Comparison of ENCODE assay signal across 8 mouse cellular contexts in genomic region chr9:97490591-97491176, GRCm38 (mm10).
DNase-seq lines count a peak whose midpoint lies in the region; ATAC-seq and TF ChIP-seq lines count a peak whose summit lies in the region.

No protein-coding gene starts in this region.

- no peaks in the 10 kb centered on the region for H3K9me3 ChIP-seq in forebrain, embryonic 14.5 days (replicated peaks; ENCODE audit: control insufficient read depth, low read length)
- no peaks in the 10 kb centered on the region for H3K9me3 ChIP-seq in forebrain, embryonic 16.5 days (ENCODE audit: control insufficient read depth, low read length)
- no peaks in the 10 kb centered on the region for H3K9me3 ChIP-seq in liver, embryonic 14.5 days (ENCODE audit: control insufficient read depth, low read length)
- H3K9me3 ChIP-seq in lung, embryonic 15.5 days, result no peaks in the 10 kb centered on the region

- no peak overlapping the region for H3K9ac ChIP-seq in forebrain, embryonic 14.5 days (ENCODE audit: low read length)
- H3K9ac ChIP-seq in forebrain, embryonic 16.5 days (replicated peaks; ENCODE audit: low read depth, low read length), result no peak overlapping the region
- no peak overlapping the region for H3K9ac ChIP-seq in liver, embryonic 14.5 days (replicated peaks)
- H3K9ac ChIP-seq in lung, embryonic 15.5 days, result no peak overlapping the region

- 59% methylated on average over 2 of the region's 2 CpGs for WGBS in forebrain, embryonic 14.5 days
- 37% methylated on average over 2 of the region's 2 CpGs for WGBS in forebrain, embryonic 16.5 days
- WGBS in liver, embryonic 14.5 days (ENCODE audit: insufficient replicate concordance), result 43% methylated on average over 2 of the region's 2 CpGs
- 21% methylated on average over 2 of the region's 2 CpGs for WGBS in lung, embryonic 15.5 days

- H3K36me3 ChIP-seq in forebrain, embryonic 14.5 days (ENCODE audit: control insufficient read depth, insufficient read depth, low read length), result no peaks in the 10 kb centered on the region
- H3K36me3 ChIP-seq in forebrain, embryonic 16.5 days (ENCODE audit: control insufficient read depth, insufficient read depth), result no peaks in the 10 kb centered on the region
- H3K36me3 ChIP-seq in liver, embryonic 14.5 days (replicated peaks; ENCODE audit: control insufficient read depth, insufficient read depth, low read depth), result no peaks in the 10 kb centered on the region
- no peaks in the 10 kb centered on the region for H3K36me3 ChIP-seq in lung, embryonic 15.5 days

- H3K4me1 ChIP-seq in forebrain, embryonic 14.5 days (ENCODE audit: control insufficient read depth, insufficient read depth, low read length), result no peaks in the 10 kb centered on the region; the same call in 1 of the 2 replicates
- H3K4me1 ChIP-seq in forebrain, embryonic 16.5 days (replicated peaks; ENCODE audit: control insufficient read depth, insufficient read depth, low read length), result peaks cover 6% of the 10 kb centered on the region; the same call in 1 of the 2 replicates
- no peaks in the 10 kb centered on the region for H3K4me1 ChIP-seq in liver, embryonic 14.5 days (replicated peaks; ENCODE audit: control insufficient read depth in 2 of 2, insufficient read depth in 2 of 2, low read length in 1 of 2)
- peaks cover 15% of the 10 kb centered on the region for H3K4me1 ChIP-seq in lung, embryonic 15.5 days

- TF ChIP-seq EP300 in liver, embryonic 14.5 days (IDR thresholded peaks at IDR 0.05; ENCODE audit: low read depth), result no peak

- peak; percentile 23 for DNase-seq in forebrain, embryonic 14.5 days (ENCODE audit: low spot score)
- peak; percentile 6 to 19 (median 12) for DNase-seq in liver, embryonic 14.5 days (ENCODE audit: low read depth in 3 of 3, low spot score in 3 of 3)
- DNase-seq in liver, result no peak
- DNase-seq in adrenal gland, postnatal 36 days, result peak; percentile 65 to 70
- no peak for DNase-seq in thymus, postnatal 0 days (ENCODE audit: low spot score)
- no peak for DNase-seq in thymus, adult 18-20 months

- no peak overlapping the region for H3K4me3 ChIP-seq in forebrain, embryonic 14.5 days (ENCODE audit: low read depth, low read length)
- H3K4me3 ChIP-seq in forebrain, embryonic 16.5 days (replicated peaks; ENCODE audit: low read length), result no peak overlapping the region
- H3K4me3 ChIP-seq in liver, embryonic 14.5 days (ENCODE audit: insufficient read depth in 1 of 2, low read depth in 2 of 2, low read length in 2 of 2), result no peak overlapping the region
- no peak overlapping the region for H3K4me3 ChIP-seq in lung, embryonic 15.5 days

- no peak for ATAC-seq in forebrain, embryonic 14.5 days
- ATAC-seq in forebrain, embryonic 16.5 days, result no peak
- ATAC-seq in liver, embryonic 14.5 days (ENCODE audit: insufficient read depth), result no peak
- ATAC-seq in lung, embryonic 15.5 days (ENCODE audit: borderline replicate concordance, extremely low read depth, low FRiP score, low TSS enrichment), result peak; percentile 80; the same call in 1 of the 2 replicates

- no peak for TF ChIP-seq CTCF in liver, embryonic 14.5 days (IDR thresholded peaks at IDR 0.05; ENCODE audit: low read depth)

- H3K4me2 ChIP-seq in forebrain, embryonic 14.5 days (ENCODE audit: low read length), result no peak overlapping the region
- no peak overlapping the region for H3K4me2 ChIP-seq in forebrain, embryonic 16.5 days (ENCODE audit: low read length)
- no peak overlapping the region for H3K4me2 ChIP-seq in liver, embryonic 14.5 days (ENCODE audit: low read depth)
- no peak overlapping the region for H3K4me2 ChIP-seq in lung, embryonic 15.5 days

- H3K27me3 ChIP-seq in forebrain, embryonic 14.5 days (replicated peaks; ENCODE audit: control insufficient read depth, insufficient read depth, low read length), result no peaks in the 10 kb centered on the region
- H3K27me3 ChIP-seq in forebrain, embryonic 16.5 days (replicated peaks; ENCODE audit: control insufficient read depth, insufficient read depth, low read length), result no peaks in the 10 kb centered on the region
- H3K27me3 ChIP-seq in liver, embryonic 14.5 days (ENCODE audit: control insufficient read depth, insufficient read depth, low read length), result no peaks in the 10 kb centered on the region
- no peaks in the 10 kb centered on the region for H3K27me3 ChIP-seq in lung, embryonic 15.5 days

- no peak overlapping the region for H3K27ac ChIP-seq in forebrain, embryonic 14.5 days (ENCODE audit: low read depth, low read length)
- H3K27ac ChIP-seq in forebrain, embryonic 16.5 days (ENCODE audit: low read length), result no peak overlapping the region
- H3K27ac ChIP-seq in liver, embryonic 14.5 days, result no peak overlapping the region
- H3K27ac ChIP-seq in lung, embryonic 15.5 days, result no peak overlapping the region

Comparison
In these comparisons a context has a peak if more than half of its experiments do, and no peak if none do; other contexts are left out.
1. DNase-seq: peak in forebrain, embryonic 14.5 days (single experiment), liver, embryonic 14.5 days (3 of 3) and adrenal gland, postnatal 36 days (2 of 2); none in liver (single experiment), thymus, postnatal 0 days (single experiment) and thymus, adult 18-20 months (0 of 2).